Mouse (Mus musculus): ENCODE measurements around the gene Stard3.

Gene Stard3

GRCm38 (mm10) chr11:98347385-98348082 is 10.6 kb upstream of the Stard3 start:
- DNase-seq (ENCODE audit: low read depth, low spot score): no peak

- no peak for DNase-seq (ENCODE audit: low read depth, low spot score)
These were observed 9.8 kb upstream of the Stard3 start, which contains the start of gene Ppp1r1b for GRCm38 (mm10) chr11:98348083-98348961. TSS of gene Ppp1r1b (plus strand) at chr11:98348404.

GRCm38 (mm10) chr11:98349308-98349707 is 8.9 kb upstream of the Stard3 start:
- DNase-seq (ENCODE audit: low read depth, low spot score): no peak

- DNase-seq (ENCODE audit: low read depth, low spot score): no peak
These were observed 5.7 kb upstream of the Stard3 start for GRCm38 (mm10) chr11:98352272-98352990.

- DNase-seq (ENCODE audit: low read depth, low spot score): no peak
These were observed 4.4 kb upstream of the Stard3 start for GRCm38 (mm10) chr11:98353651-98354211.

GRCm38 (mm10) chr11:98354445-98354844 is 3.7 kb upstream of the Stard3 start:
- DNase-seq (ENCODE audit: low read depth, low spot score): no peak

GRCm38 (mm10) chr11:98355732-98356299 is 2.4 kb upstream of the Stard3 start:
- no peak for DNase-seq (ENCODE audit: low read depth, low spot score)

GRCm38 (mm10) chr11:98356625-98357394 is 1.4 kb upstream of the Stard3 start:
- no peak for DNase-seq (ENCODE audit: low read depth, low spot score)

- no peak for DNase-seq (ENCODE audit: low read depth, low spot score)
These were observed 590 bp upstream of the Stard3 start for GRCm38 (mm10) chr11:98357396-98358160.

GRCm38 (mm10) chr11:98360866-98361521 is 2.8 kb downstream of the Stard3 start:
- DNase-seq (ENCODE audit: low read depth, low spot score): no peak

GRCm38 (mm10) chr11:98363817-98364216 is 5.6 kb downstream of the Stard3 start:
- DNase-seq (ENCODE audit: low read depth, low spot score): no peak

- DNase-seq (ENCODE audit: low read depth, low spot score): no peak
These were observed 6.2 kb downstream of the Stard3 start for GRCm38 (mm10) chr11:98364410-98364809.

GRCm38 (mm10) chr11:98366290-98366689 is 8.1 kb downstream of the Stard3 start:
- DNase-seq (ENCODE audit: low read depth, low spot score): no peak

- DNase-seq (ENCODE audit: low read depth, low spot score): peak; percentile 60
These were observed 9.1 kb downstream of the Stard3 start for GRCm38 (mm10) chr11:98367171-98367862.

GRCm38 (mm10) chr11:98367863-98368186 is 9.7 kb downstream of the Stard3 start:
- no peak for DNase-seq (ENCODE audit: low read depth, low spot score)

GRCm38 (mm10) chr11:98369337-98369736 is 11.2 kb downstream of the Stard3 start:
- DNase-seq (ENCODE audit: low read depth, low spot score): peak; percentile 64

- no peak for DNase-seq (ENCODE audit: low read depth, low spot score)
These were observed 12.4 kb downstream of the Stard3 start for GRCm38 (mm10) chr11:98370588-98370987.

- no peak for DNase-seq (ENCODE audit: low read depth, low spot score)
These were observed 13.5 kb downstream of the Stard3 start for GRCm38 (mm10) chr11:98371556-98372240.

All from telencephalon, adult 2 months (tissue).